Mouse (Mus musculus) adrenal gland, adult (tissue): Measurements from ENCODE around the gene Gm5134.

ENCODE experiments used
- DNase-seq, 2 experiments: peaks; one replicate each; pipeline ENCODE4 v3.0.0; 2022 to 2023; ENCODE audit warnings: low spot score in 1 of 2; ENCODE audit not compliant: inconsistent age in 2 of 2

Gm5134 gene

GRCm38 (mm10) chr10:76032402-76033118 lies 78.2 kb downstream of the Gm5134 start, which contains the start of gene Zfp280b:
Zfp280b (plus strand) TSS chr10:76032650.
- DNase-seq, result peak; percentile 95 to 98

GRCm38 (mm10) chr10:76033119-76033455 lies 78.8 kb downstream of the Gm5134 start:
- DNase-seq, result no peak

- DNase-seq, result no peak
Measured at GRCm38 (mm10) chr10:76034001-76034600, 79.8 kb downstream of the Gm5134 start.

GRCm38 (mm10) chr10:76035277-76035676 lies 81.0 kb downstream of the Gm5134 start:
- DNase-seq, result no peak

GRCm38 (mm10) chr10:76036962-76037361 lies 82.6 kb downstream of the Gm5134 start:
- DNase-seq, result no peak

- DNase-seq, result no peak
Measured at GRCm38 (mm10) chr10:76045343-76045742, 91.0 kb downstream of the Gm5134 start.

GRCm38 (mm10) chr10:76046754-76047153 lies 92.4 kb downstream of the Gm5134 start:
- no peak for DNase-seq

- no peak for DNase-seq
Measured at GRCm38 (mm10) chr10:76047182-76047869, 93.0 kb downstream of the Gm5134 start.

- DNase-seq, result no peak
Measured at GRCm38 (mm10) chr10:76048967-76049366, 94.7 kb downstream of the Gm5134 start.

- DNase-seq, result no peak
Measured at GRCm38 (mm10) chr10:76051860-76052259, 97.5 kb downstream of the Gm5134 start.
